Mouse (Mus musculus) small intestine, adult 2 months (tissue): ENCODE results near the gene Foxo6. TPM values are rescaled to one million over a fixed set of nuclear protein-coding genes. Genes with fewer than 3 reads are reported as not detected.

Source experiments
- H3K27ac ChIP-seq: fragments of 200-500 bp; 2 replicates; pipeline ENCODE4 v1.5.1; 2012; ENCODE audit warnings: low read depth, low read length, control low read depth, inconsistent platforms; ENCODE audit not compliant: insufficient read depth
- H3K27me3 ChIP-seq: fragments of 200-500 bp; 2 replicates; pipeline ENCODE4 v1.6.1; 2012; ENCODE audit warnings: mild to moderate bottlenecking, moderate library complexity, low read length, inconsistent platforms; ENCODE audit not compliant: control insufficient read depth, insufficient read depth
- H3K36me3 ChIP-seq: fragments of 200-500 bp; 2 replicates; pipeline ENCODE4 v1.6.1; 2012; ENCODE audit warnings: mild to moderate bottlenecking, low read length, control low read depth, inconsistent platforms; ENCODE audit not compliant: control insufficient read depth, insufficient read depth
- H3K4me1 ChIP-seq: fragments of 200-500 bp; 2 replicates; pipeline ENCODE4 v1.6.1; 2012; ENCODE audit warnings: low read length, inconsistent platforms, mixed read lengths; ENCODE audit not compliant: control insufficient read depth, insufficient read depth, insufficient read length
- H3K4me3 ChIP-seq: fragments of 200-500 bp; 2 replicates; pipeline ENCODE4 v1.5.1; 2012; ENCODE audit warnings: low read depth, mild to moderate bottlenecking, control low read depth, inconsistent platforms, low read length, moderate library complexity
- CTCF ChIP-seq: fragments of 200-500 bp; IDR thresholded peaks from 2 replicates; pipeline ENCODE4 v1.5.1; 2012; ENCODE audit warnings: low read depth, mild to moderate bottlenecking, control low read depth, inconsistent platforms, low read length, moderate library complexity, mixed read lengths; ENCODE audit not compliant: insufficient replicate concordance, insufficient read length; ENCODE audit errors: extremely low read depth
- POLR2A ChIP-seq: fragments of 200-500 bp; IDR thresholded peaks from 2 replicates; pipeline ENCODE4 v1.6.1; 2012; ENCODE audit warnings: low read depth, mild to moderate bottlenecking, control low read depth, inconsistent platforms, low read length, moderate library complexity
- WGBS: fragments of 180-500 bp; shearing (Covaris S2); methylation state at CpG from one replicate; pipeline ENCODE4 v1.1.7; 2018; 5-methylcytosine and 5-hydroxymethylcytosine counted together
- polyA plus RNA-seq: library from polyadenylated mRNA; depleted of rRNA; stranded (reverse); fragments of >200 nt; gene quantifications from 2 replicates; pipeline ENCODE4 v1.2.3, GENCODE M21; 2012

Foxo6 gene
- polyA plus RNA-seq, 1 experiment: 38.9 TPM

DNA sequence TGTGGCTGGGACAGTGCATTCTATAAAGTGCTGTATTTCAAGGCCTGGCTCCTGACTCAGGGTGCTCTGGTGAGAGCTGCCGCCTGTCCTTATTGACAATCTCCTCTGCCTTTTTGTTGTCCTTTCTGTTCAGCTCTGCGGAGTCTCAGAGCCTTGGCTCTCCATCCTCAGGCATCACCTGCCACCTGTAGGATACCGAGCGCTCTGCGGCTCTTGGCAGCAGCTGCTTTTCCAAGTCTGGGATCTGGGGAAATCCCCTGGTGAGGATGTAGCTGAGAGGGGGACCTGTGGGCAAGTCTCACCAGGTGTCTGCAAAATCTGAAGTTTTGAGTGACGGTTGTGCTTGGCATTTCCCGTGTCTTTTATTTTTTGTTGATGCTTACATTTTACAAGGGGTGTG is 12.1 kb upstream of the Foxo6 start:
- 24% methylated on average over 7 of the region's 7 CpGs for WGBS
- Histone ChIP-seq H3K27me3 (no peaks in the 10 kb centered on the region; the same call in 1 of the 2 replicates), H3K4me3 (no peak overlapping the region), H3K4me1 (no peaks in the 10 kb centered on the region), H3K27ac (no peak overlapping the region), H3K36me3 (no peaks in the 10 kb centered on the region)
- TF ChIP-seq POLR2A (no peak), CTCF (peak; percentile 29; the same call in 1 of the 2 replicates)

DNA sequence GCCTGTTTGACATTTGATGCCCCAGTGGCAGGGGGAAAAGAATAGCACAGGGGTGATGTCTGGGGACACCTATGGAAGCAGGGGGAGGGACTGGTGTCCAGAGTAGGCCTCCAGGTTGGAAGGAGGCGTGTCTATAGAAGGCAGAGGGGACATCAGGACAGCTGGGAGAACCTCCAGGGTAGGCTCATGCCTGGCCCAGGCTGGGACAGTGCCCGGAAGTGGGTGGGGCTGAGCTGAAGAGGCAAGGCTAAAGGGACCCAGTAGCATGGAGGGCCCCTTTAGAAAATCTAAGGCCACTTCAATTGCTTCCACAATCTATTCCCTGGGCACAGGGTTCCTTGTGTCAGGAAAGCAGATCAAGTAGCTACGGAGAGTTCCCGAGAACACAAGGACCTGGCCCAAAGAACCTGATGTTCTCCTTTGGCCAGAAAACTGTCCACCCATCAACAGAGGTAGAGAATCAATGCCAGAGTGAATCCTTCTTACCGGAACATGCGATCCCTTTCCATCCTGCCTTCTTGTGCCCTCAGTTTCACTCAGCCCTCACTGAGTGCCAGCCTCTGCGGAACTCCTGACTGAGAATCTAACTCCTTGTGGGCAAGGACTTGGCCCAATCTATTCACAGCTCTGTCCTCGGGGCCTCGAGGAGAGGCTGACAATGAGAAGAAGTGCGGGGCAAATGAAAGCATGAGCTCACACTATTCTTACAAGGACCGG is 4.1 kb upstream of the Foxo6 start:
- 73% methylated on average over 11 of the region's 11 CpGs for WGBS
- H3K4me3 ChIP-seq: no peak overlapping the region
- TF ChIP-seq CTCF (no peak), POLR2A (no peak)

DNA sequence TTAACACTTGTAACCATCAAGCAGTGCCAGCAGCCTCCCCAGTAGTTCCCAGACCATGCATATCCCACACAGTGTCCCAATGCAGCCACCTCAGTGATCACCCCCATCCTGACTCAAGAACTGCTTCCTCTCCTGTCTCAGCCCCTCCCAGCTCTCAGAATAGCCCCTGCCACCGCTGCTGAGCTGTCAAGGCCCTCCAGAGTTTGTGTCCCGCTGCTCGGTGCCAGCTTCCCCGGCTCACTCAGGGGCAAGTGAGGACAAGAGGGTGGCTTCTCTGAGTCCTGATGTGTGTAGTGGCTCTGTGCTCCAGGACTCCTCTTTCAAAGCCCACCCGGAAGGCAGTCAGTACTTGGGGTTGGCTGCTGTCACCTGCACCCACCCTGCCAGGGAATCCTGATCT is 3.3 kb upstream of the Foxo6 start:
- peaks cover 7% of the 10 kb centered on the region; the same call in 1 of the 2 replicates for H3K4me1 ChIP-seq
- H3K27ac ChIP-seq: no peak overlapping the region
- H3K27me3 ChIP-seq: peaks cover 12% of the 10 kb centered on the region
- no peaks in the 10 kb centered on the region for H3K36me3 ChIP-seq
- WGBS: 33% methylated on average over 5 of the region's 5 CpGs
- no peak overlapping the region for H3K4me3 ChIP-seq
- TF ChIP-seq CTCF: no peak

More for the DNA sequence above, 4.1 kb upstream of the Foxo6 start:
- no peak overlapping the region for H3K27ac ChIP-seq
- no peaks in the 10 kb centered on the region for H3K36me3 ChIP-seq
- peaks cover 8% of the 10 kb centered on the region for H3K27me3 ChIP-seq
- peaks cover 7% of the 10 kb centered on the region; the same call in 1 of the 2 replicates for H3K4me1 ChIP-seq

DNA sequence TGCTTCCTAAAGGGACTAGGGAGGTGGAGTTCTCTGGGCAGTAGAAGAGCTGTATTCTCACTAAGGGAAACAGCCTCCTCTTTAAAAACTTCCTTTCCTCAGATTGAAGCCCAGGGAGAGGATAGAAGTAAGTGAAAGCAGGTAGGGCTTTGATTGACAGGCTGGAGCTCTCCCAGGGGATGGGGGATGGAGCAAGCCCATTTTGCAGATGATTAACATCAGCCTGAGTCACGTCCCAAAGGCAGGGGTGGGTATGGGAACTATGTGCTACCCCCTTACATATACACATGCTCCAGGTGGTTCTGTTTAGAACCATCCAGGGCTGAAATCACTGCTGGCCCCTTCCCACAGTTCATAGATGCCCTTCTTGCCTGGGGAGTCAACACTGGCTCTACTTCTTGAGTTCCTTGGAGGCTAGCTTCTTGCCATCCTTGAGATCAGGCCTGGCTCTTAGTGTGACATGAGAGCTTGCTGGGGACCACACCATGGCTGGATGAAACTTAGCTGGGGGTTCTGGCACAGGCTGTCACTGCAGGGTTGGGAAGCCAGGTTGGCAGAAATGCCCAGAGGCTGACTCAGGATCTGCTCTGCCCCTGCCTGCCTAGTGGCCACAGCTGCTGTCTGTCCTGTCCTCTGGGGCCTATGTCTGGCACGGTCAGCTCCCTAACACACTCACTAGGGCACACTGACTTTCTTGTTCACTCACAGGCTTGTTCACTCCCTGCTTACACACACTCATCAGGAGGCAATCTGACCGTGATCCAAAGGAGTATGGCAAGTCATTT is 2.2 kb upstream of the Foxo6 start:
- Histone ChIP-seq H3K4me3 (no peak overlapping the region), H3K27me3 (peaks cover 12% of the 10 kb centered on the region), H3K36me3 (no peaks in the 10 kb centered on the region), H3K27ac (no peak overlapping the region), H3K4me1 (peaks cover 7% of the 10 kb centered on the region; the same call in 1 of the 2 replicates)
- 70% methylated on average over 3 of the region's 3 CpGs for WGBS
- TF ChIP-seq POLR2A (no peak), CTCF (no peak)

DNA sequence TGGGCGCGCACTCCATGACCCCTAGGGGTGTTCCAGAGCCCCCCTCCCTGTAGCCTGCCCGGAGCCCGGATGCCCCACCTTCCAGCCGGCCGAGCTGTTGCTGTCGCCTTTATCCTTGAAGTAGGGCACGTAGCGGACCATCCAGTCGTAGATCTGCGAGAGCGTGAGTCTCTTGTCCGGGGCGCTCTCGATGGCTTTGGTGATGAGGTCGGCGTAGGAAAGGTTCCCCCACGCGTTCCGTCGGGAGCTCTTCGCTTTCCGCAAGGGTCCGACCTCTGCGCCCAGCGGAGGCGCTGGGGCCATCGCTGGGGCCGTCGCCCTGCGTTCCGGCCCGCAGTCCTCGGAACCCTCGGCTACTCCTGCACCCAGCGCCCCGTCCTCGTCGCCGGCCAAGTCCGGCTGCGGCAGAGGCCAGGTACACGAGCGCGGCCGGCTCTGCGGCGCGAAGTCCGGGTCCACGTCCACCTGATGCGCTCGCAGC is 348 bp downstream of the Foxo6 start:
- H3K27me3 ChIP-seq: peaks cover 17% of the 10 kb centered on the region
- TF ChIP-seq POLR2A (no peak), CTCF (no peak)
- peak overlapping the region; percentile 65 for H3K4me3 ChIP-seq
- no peak overlapping the region for H3K27ac ChIP-seq
- peaks cover 23% of the 10 kb centered on the region for H3K4me1 ChIP-seq
- H3K36me3 ChIP-seq: no peaks in the 10 kb centered on the region
- WGBS: 1% methylated on average over 53 of the region's 53 CpGs

- 87% methylated on average over 1 of the region's 1 CpGs for WGBS
- H3K27me3 ChIP-seq: peaks cover 17% of the 10 kb centered on the region
- H3K36me3 ChIP-seq: no peaks in the 10 kb centered on the region
- TF ChIP-seq POLR2A (no peak), CTCF (no peak)
- H3K4me1 ChIP-seq: peaks cover 23% of the 10 kb centered on the region
- peak overlapping the region; percentile 65; the same call in 1 of the 2 replicates for H3K4me3 ChIP-seq
- no peak overlapping the region for H3K27ac ChIP-seq
Observed at GRCm38 (mm10) chr4:120285730-120286129, 1.4 kb downstream of the Foxo6 start.

GRCm38 (mm10) chr4:120285223-120285622 is 1.9 kb downstream of the Foxo6 start:
- H3K36me3 ChIP-seq: no peaks in the 10 kb centered on the region
- no peak for TF ChIP-seq CTCF
- TF ChIP-seq POLR2A: no peak
- H3K4me3 ChIP-seq: no peak overlapping the region
- peaks cover 23% of the 10 kb centered on the region for H3K4me1 ChIP-seq
- 82% methylated on average over 3 of the region's 3 CpGs for WGBS
- peaks cover 17% of the 10 kb centered on the region for H3K27me3 ChIP-seq
- H3K27ac ChIP-seq: no peak overlapping the region
